In the genomic region with DNA sequence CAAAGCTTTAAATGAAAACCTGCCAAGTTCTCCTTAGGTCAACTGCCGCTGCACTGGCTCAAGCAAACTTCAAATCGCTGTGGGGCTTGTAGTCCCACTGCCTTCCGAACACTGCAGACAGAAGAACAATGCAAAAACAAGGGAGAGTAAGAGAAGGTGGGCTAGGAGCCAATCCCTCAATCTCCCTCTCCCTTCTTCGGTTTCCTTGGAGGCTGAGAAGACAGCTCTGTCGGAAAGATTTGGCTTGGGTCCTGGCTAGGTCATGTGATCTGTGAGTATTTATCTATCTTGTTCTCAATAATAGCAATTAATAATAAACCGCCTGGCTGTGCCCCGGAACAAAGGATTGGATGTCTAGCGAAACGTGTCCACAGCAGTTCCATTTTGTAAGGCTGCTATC, we compare ENCODE assay signal across 17 mouse cellular contexts.
DNase-seq lines count a peak whose midpoint lies in the region; ATAC-seq and TF ChIP-seq lines count a peak whose summit lies in the region.
"Had no signal": no experiment of that assay in that cellular context is flagged by ENCODE, and none has a peak within 500 bp of the region (broad histone marks: within the 10 kb centered on the region; RNA-seq: fewer than 3 reads in every experiment).

No protein-coding gene starts in this region.

- no peaks in the 10 kb centered on the region for H3K4me1 ChIP-seq in heart, embryonic 11.5 days (ENCODE audit: control insufficient read depth, insufficient read depth, low read length)
- no peaks in the 10 kb centered on the region for H3K4me1 ChIP-seq in forebrain, postnatal 0 days (ENCODE audit: insufficient read depth)
- H3K4me1 ChIP-seq: heart, embryonic 12.5 days; hindbrain, embryonic 10.5 days; limb, embryonic 13.5 days; midbrain, embryonic 12.5 days had no signal

- no peak overlapping the region for H3K9ac ChIP-seq in heart, embryonic 11.5 days (ENCODE audit: low read depth, low read length)
- H3K9ac ChIP-seq in forebrain, postnatal 0 days, result peak overlapping the region; percentile 10; the same call in 1 of the 2 replicates
- H3K9ac ChIP-seq: heart, embryonic 12.5 days; limb, embryonic 13.5 days; midbrain, embryonic 12.5 days had no signal

- no peak for TF ChIP-seq CTCF in forebrain, postnatal 0 days (IDR thresholded peaks at IDR 0.05; ENCODE audit: low read depth)

- no peaks in the 10 kb centered on the region for H3K27me3 ChIP-seq in heart, embryonic 11.5 days (ENCODE audit: control insufficient read depth, insufficient read depth, low read length)
- H3K27me3 ChIP-seq in forebrain, postnatal 0 days (ENCODE audit: insufficient read depth, low read length), result no peaks in the 10 kb centered on the region
- H3K27me3 ChIP-seq: heart, embryonic 12.5 days; limb, embryonic 13.5 days; midbrain, embryonic 12.5 days had no signal

- 87% methylated on average over 9 of the region's 9 CpGs for WGBS in heart, embryonic 11.5 days (ENCODE audit: insufficient replicate concordance)
- 35% methylated on average over 9 of the region's 9 CpGs for WGBS in forebrain, postnatal 0 days

- no peak overlapping the region for H3K27ac ChIP-seq in heart, embryonic 11.5 days (ENCODE audit: low read depth, low read length)
- H3K27ac ChIP-seq in forebrain, postnatal 0 days (ENCODE audit: low read depth, low read length), result peak overlapping the region; percentile 57
- H3K27ac ChIP-seq: hindbrain, embryonic 10.5 days; limb, embryonic 13.5 days; midbrain, embryonic 12.5 days had no signal

- no peak overlapping the region for H3K4me3 ChIP-seq in heart, embryonic 11.5 days (ENCODE audit: low read depth, low read length)
- no peak overlapping the region for H3K4me3 ChIP-seq in forebrain, postnatal 0 days (ENCODE audit: low read depth, low read length)
- H3K4me3 ChIP-seq: heart, embryonic 12.5 days; hindbrain, embryonic 10.5 days; limb, embryonic 13.5 days; midbrain, embryonic 12.5 days had no signal

- no peak for ATAC-seq in heart, embryonic 11.5 days (replicated peaks; ENCODE audit: insufficient number of reproducible peaks, low FRiP score, low TSS enrichment)
- peak; percentile 85 for ATAC-seq in forebrain, postnatal 0 days
- ATAC-seq in inflammation-experienced regulatory T-cells, adult 6 months, result no peak

- H3K36me3 ChIP-seq in heart, embryonic 11.5 days (ENCODE audit: control insufficient read depth, insufficient read depth, low read length), result no peaks in the 10 kb centered on the region
- no peaks in the 10 kb centered on the region for H3K36me3 ChIP-seq in forebrain, postnatal 0 days (ENCODE audit: insufficient read depth)
- H3K36me3 ChIP-seq: heart, embryonic 12.5 days; hindbrain, embryonic 10.5 days; limb, embryonic 13.5 days; midbrain, embryonic 12.5 days had no signal

- peaks cover 4% of the 10 kb centered on the region; the same call in 1 of the 2 replicates for H3K9me3 ChIP-seq in heart, embryonic 11.5 days (replicated peaks; ENCODE audit: control insufficient read depth, low read length)
- no peaks in the 10 kb centered on the region for H3K9me3 ChIP-seq in forebrain, postnatal 0 days (ENCODE audit: low read length)
- H3K9me3 ChIP-seq: hindbrain, embryonic 10.5 days; limb, embryonic 13.5 days; midbrain, embryonic 12.5 days had no signal

- peak; percentile 45 to 51 for DNase-seq in cerebellum, postnatal 10 days
- DNase-seq in cerebellum, adult 8-10 months, result no peak
- DNase-seq in heart, postnatal 4 days, result peak; percentile 38
- peak; percentile 12 for DNase-seq in lung, postnatal 36 days
- no peak for DNase-seq in lung, postnatal 4 days
- DNase-seq in forebrain, postnatal 0 days, result peak; percentile 76
- DNase-seq: cerebellum, adult 9-11 months; kidney, adult 11 months; kidney, postnatal 36 days; spleen, adult 18-20 months; thymus, postnatal 14 days had no signal

- no peak overlapping the region for H3K4me2 ChIP-seq in heart, embryonic 11.5 days
- H3K4me2 ChIP-seq in forebrain, postnatal 0 days (ENCODE audit: low read depth), result peak overlapping the region; percentile 22
- H3K4me2 ChIP-seq: heart, embryonic 12.5 days; limb, embryonic 13.5 days; midbrain, embryonic 12.5 days had no signal

Comparison
In these comparisons a context has a peak if more than half of its experiments do, and no peak if none do; other contexts are left out.
1. DNase-seq: peak in cerebellum, postnatal 10 days (2 of 2), heart, postnatal 4 days (single experiment), lung, postnatal 36 days (single experiment) and forebrain, postnatal 0 days (single experiment); none in cerebellum, adult 8-10 months (single experiment) and lung, postnatal 4 days (0 of 2).